Mouse (Mus musculus) hindbrain, postnatal 0 days (tissue): ENCODE measurements at regions not wholly inside any gene's neighbourhood (a gene's known extent, or its start where the extent isn't known, plus 50 kb on each side); places are given as distances from the start of the nearest gene placed in this dataset.

Experiments used
- ATAC-seq: fragments of 200-750 bp; cut with Nextera tagmentation; 2 replicates; pipeline ENCODE4 v1.8.0; 2017; ENCODE audit warnings: mild to moderate bottlenecking, moderate TSS enrichment, moderate library complexity
- DNase-seq: peaks from one replicate; pipeline ENCODE4 v3.0.0-alpha.2; 2015; ENCODE audit warnings: low spot score
- H3K27ac ChIP-seq: fragments of 300-500 bp; sonication (generic); 2 replicates; pipeline ENCODE4 v1.5.1; 2014; ENCODE audit warnings: mild to moderate bottlenecking
- H3K27me3 ChIP-seq: fragments of 300-500 bp; sonication (generic); 2 replicates; pipeline ENCODE4 v1.6.1; 2014; ENCODE audit warnings: low read length, mixed read lengths; ENCODE audit not compliant: insufficient read depth
- H3K36me3 ChIP-seq: fragments of 300-500 bp; sonication (generic); 2 replicates; pipeline ENCODE4 v1.6.1; 2014; ENCODE audit warnings: low read length, mixed read lengths; ENCODE audit not compliant: insufficient read depth
- H3K4me1 ChIP-seq: fragments of 300-500 bp; sonication (generic); 2 replicates; pipeline ENCODE4 v1.6.1; 2014; ENCODE audit warnings: antibody characterized with exemption, low read length, mixed read lengths; ENCODE audit not compliant: insufficient read depth
- H3K4me2 ChIP-seq: fragments of 300-500 bp; sonication (generic); 2 replicates; pipeline ENCODE4 v1.6.1; 2014; ENCODE audit warnings: low read depth, mild to moderate bottlenecking, low read length, moderate library complexity, mixed read lengths
- H3K4me3 ChIP-seq: fragments of 300-500 bp; sonication (generic); 2 replicates; pipeline ENCODE4 v1.5.1; 2014; ENCODE audit warnings: low read length
- H3K9ac ChIP-seq: fragments of 300-500 bp; sonication (generic); replicated peaks from 2 replicates; pipeline ENCODE4 v1.6.1; 2014; ENCODE audit warnings: mild to moderate bottlenecking, low read length, moderate library complexity, mixed read lengths
- H3K9me3 ChIP-seq: fragments of 300-500 bp; sonication (generic); 2 replicates; pipeline ENCODE4 v1.6.1; 2016; ENCODE audit warnings: low read length, mixed read lengths
- CTCF ChIP-seq: IDR thresholded peaks from 2 replicates; pipeline ENCODE4 v1.5.1; 2016; ENCODE audit warnings: antibody characterized with exemption, control low read depth, low read depth
- WGBS: fragments of 180-500 bp; shearing (Covaris S2); extraction: QIAGEN DNeasy Blood & Tissue Kit; methylation state at CpG from one replicate; pipeline ENCODE4 v1.1.7; 2014; 5-methylcytosine and 5-hydroxymethylcytosine counted together

DNA sequence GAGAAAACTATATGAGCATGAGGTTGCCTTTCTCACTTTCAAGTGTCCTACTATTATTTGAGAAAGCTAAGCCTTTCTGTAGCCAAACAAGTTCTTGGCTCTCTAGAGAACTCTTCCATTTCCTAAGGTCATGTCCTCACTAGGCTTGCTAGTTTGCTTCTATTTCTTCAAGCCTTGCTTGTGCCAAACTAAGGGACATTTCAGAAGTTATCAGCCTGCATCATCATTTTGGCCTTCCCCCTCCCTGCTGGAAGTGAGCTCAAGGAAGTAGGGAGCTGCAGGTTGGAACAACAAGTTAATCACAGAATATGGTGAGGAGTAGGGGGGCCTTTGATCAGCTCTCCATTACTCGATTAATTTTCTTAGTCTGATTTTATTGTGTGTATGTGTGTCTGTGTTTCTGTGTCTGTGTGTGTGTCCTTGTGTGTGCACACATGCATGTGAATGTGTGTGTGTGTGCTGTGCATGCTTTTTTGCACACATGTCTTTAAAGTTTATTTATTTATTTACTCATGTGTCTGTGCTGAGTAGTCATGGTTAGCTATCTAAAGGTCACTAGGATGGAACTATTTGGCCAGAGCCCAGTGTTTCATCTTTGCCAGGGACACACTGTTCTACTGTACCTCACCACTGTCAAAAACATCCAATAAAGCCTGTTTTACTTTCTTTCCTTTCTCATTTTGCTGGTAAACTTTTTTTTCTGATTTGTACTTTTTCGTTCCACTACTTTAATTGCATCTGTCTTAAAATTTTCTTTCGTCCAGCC lies 371.4 kb upstream of the Eda2r start:
- DNase-seq (no peak), ATAC-seq (no peak)
- TF ChIP-seq CTCF = no peak
- no peaks in the 10 kb centered on the region for H3K36me3 ChIP-seq
- no peaks in the 10 kb centered on the region for H3K27me3 ChIP-seq
- no peaks in the 10 kb centered on the region for H3K4me1 ChIP-seq
- H3K9ac ChIP-seq = no peak overlapping the region
- no peak overlapping the region for H3K27ac ChIP-seq
- no peak overlapping the region for H3K4me2 ChIP-seq
- no peak overlapping the region for H3K4me3 ChIP-seq
- 80% methylated on average over 3 of the region's 3 CpGs for WGBS
- H3K9me3 ChIP-seq = no peaks in the 10 kb centered on the region

DNA sequence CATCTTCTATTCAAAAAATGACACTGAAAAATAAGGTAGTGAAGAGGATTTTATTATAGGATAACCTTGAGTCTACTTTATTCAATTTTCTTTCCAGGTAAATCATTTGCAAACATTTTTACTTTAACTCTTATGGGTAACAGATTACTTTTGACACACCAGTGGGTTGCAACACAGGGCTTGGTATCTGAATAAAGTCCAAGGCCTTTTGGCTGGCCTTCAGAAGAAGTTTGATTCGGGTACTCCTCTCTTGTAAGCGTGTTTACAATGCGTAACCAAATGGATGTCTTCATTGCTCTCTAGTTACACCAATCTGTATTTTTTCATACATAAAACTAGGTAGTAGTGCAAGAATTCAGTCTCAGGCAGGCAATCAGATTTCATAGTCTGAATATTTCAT lies 367.3 kb upstream of the Eda2r start:
- Histone ChIP-seq H3K36me3 (no peaks in the 10 kb centered on the region), H3K4me3 (no peak overlapping the region), H3K9me3 (no peaks in the 10 kb centered on the region), H3K27me3 (no peaks in the 10 kb centered on the region), H3K27ac (no peak overlapping the region), H3K9ac (no peak overlapping the region), H3K4me2 (no peak overlapping the region), H3K4me1 (no peaks in the 10 kb centered on the region)
- no peak for ATAC-seq
- no peak for TF ChIP-seq CTCF
- 90% methylated on average over 3 of the region's 3 CpGs for WGBS
- no peak for DNase-seq

DNA sequence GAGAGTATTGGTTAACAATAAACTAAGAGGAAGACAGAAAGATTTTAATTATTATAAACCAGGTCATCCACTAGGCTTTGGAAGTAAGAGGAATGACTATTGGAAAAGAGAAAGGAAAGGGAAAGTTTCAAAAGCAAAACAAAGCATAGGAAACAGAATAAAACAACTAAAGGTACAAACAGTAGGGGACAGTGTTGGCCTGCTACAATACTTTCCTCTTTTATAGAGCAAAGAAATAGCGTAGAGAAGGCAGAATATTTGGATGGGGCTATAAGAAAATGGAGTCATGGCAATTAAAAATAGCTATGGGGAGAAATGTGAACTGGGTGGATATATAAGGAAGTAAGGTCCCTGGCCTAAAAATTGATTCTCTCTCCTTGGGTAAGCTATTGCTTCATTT lies 347.5 kb upstream of the Eda2r start:
- Histone ChIP-seq H3K9me3 (no peaks in the 10 kb centered on the region), H3K4me3 (no peak overlapping the region), H3K27me3 (no peaks in the 10 kb centered on the region), H3K36me3 (no peaks in the 10 kb centered on the region), H3K4me2 (no peak overlapping the region), H3K4me1 (no peaks in the 10 kb centered on the region), H3K27ac (no peak overlapping the region), H3K9ac (no peak overlapping the region)
- WGBS = 78% methylated on average over 1 of the region's 1 CpGs
- no peak for ATAC-seq
- no peak for DNase-seq
- no peak for TF ChIP-seq CTCF

DNA sequence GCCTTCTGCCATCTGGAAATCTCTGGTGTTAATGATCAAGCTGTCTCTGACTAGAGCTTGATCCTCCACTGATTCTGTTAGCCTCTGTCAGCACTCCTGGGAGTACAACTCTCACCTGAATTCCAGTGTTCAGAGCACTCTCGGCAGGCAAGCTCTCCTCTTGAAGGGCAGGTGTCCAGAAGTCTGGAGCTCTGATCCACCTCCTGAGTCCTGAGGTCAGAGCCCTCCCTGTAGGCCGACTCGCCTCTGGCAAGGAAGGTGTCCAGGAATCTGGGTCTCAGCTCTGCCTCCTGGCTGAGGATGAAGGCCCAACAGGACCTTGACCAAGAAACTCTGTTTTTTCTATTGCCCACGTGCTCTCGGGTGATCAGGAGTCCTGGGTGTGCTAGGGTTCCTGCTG lies 330.8 kb upstream of the Eda2r start:
- Histone ChIP-seq H3K4me2 (no peak overlapping the region), H3K9me3 (no peaks in the 10 kb centered on the region), H3K4me1 (no peaks in the 10 kb centered on the region), H3K9ac (no peak overlapping the region), H3K27ac (no peak overlapping the region), H3K4me3 (no peak overlapping the region), H3K27me3 (no peaks in the 10 kb centered on the region), H3K36me3 (no peaks in the 10 kb centered on the region)
- ATAC-seq (no peak), DNase-seq (no peak)
- no peak for TF ChIP-seq CTCF
- WGBS = 79% methylated on average over 5 of the region's 5 CpGs

DNA sequence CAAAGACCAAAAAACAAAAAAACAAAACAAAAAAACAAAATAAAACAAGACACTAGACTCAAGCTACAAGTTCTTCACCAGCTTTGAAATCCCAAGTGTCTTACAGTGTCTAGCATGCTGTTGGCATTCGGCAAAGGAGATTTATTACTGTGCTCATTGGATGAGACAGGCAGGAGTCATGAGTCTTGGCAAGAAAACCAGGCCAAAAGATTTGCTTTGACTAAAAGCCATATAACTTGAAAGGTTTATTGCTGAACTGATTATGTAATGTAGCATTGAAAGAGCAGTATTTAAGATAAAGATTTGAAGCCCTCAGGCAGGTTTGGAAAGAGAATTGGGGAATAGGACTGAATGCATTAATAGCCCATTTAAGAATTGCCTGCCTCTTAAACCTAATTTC lies 281.7 kb upstream of the Eda2r start:
- ATAC-seq = no peak
- Histone ChIP-seq H3K4me3 (no peak overlapping the region), H3K4me1 (no peaks in the 10 kb centered on the region), H3K27ac (no peak overlapping the region), H3K27me3 (no peaks in the 10 kb centered on the region), H3K9me3 (no peaks in the 10 kb centered on the region), H3K9ac (no peak overlapping the region), H3K36me3 (no peaks in the 10 kb centered on the region), H3K4me2 (no peak overlapping the region)
- peak; percentile 3 for DNase-seq
- WGBS = 78% methylated on average over 1 of the region's 1 CpGs
- TF ChIP-seq CTCF = no peak

DNA sequence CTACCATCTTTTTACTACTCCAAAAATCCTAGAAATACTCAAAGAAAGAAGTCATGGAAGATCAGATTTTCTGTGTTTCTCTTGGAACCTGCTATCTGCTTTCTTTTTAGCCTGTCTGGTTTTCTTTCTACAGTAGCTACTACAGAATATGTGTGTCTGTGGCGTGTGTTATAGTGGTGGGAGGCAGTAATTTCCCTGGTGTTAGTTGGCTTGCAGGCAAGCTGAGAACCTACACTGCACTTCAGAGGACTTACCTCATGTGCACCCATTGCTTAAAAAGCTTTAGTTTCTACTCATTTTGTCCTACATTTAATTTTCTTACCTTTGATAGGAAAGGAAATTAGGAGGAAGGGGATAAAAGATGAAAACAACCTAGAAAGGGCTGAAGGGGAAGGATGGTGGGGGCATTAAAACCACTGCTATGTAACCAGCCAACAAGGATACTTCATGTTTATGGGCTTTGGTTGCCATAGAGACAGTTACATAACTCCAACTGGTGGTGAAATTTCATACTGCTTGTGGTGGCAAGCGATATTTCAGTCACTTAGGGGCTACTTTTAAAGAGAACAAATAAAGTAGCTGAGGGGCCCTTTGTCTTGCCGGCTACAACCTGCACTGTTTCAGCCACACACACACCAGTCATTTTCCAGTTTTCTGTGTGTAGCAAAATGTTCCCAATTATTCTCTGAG lies 274.7 kb upstream of the Eda2r start:
- H3K4me2 ChIP-seq = no peak overlapping the region
- no peak overlapping the region for H3K4me3 ChIP-seq
- no peaks in the 10 kb centered on the region for H3K27me3 ChIP-seq
- no peak overlapping the region for H3K9ac ChIP-seq
- no peak overlapping the region for H3K27ac ChIP-seq
- H3K36me3 ChIP-seq = no peaks in the 10 kb centered on the region
- H3K9me3 ChIP-seq = no peaks in the 10 kb centered on the region
- ATAC-seq = no peak
- DNase-seq = no peak
- 65% methylated on average over 3 of the region's 3 CpGs for WGBS
- no peak for TF ChIP-seq CTCF
- H3K4me1 ChIP-seq = no peaks in the 10 kb centered on the region
